Mouse (Mus musculus) liver, postnatal 0 days (tissue): ENCODE measurements around the gene Atl3.

Experiments
- CTCF ChIP-seq: sonication (generic); IDR thresholded peaks from 2 replicates; pipeline ENCODE4 v1.5.1; 2016; ENCODE audit warnings: antibody characterized with exemption, low read depth
- EP300 ChIP-seq: IDR thresholded peaks from 2 replicates; pipeline ENCODE4 v1.6.1; 2016; ENCODE audit warnings: antibody characterized with exemption, low read depth, mild to moderate bottlenecking

GRCm38 (mm10) chr19:7484076-7484475 lies 9.8 kb upstream of the Atl3 start:
- no peak for TF ChIP-seq EP300
- no peak for TF ChIP-seq CTCF
